Mouse (Mus musculus) stomach, postnatal 0 days (tissue): ENCODE data around the gene Msi2. TPM values are rescaled to one million over a fixed set of nuclear protein-coding genes. Genes with fewer than 3 reads are reported as not detected.

Experiments used
- ATAC-seq: fragments of 200-750 bp; cut with Nextera tagmentation; 2 replicates; pipeline ENCODE4 v1.8.0; 2017; ENCODE audit not compliant: low FRiP score, low TSS enrichment
- DNase-seq: peaks from one replicate; pipeline ENCODE4 v3.0.0-alpha.2; 2016; ENCODE audit warnings: low spot score
- H3K27ac ChIP-seq: fragments of 300-500 bp; sonication (generic); replicated peaks from 2 replicates; pipeline ENCODE4 v1.5.1; 2014; ENCODE audit warnings: mild to moderate bottlenecking, control low read depth
- H3K27me3 ChIP-seq: fragments of 300-500 bp; sonication (generic); 2 replicates; pipeline ENCODE4 v1.6.1; 2014; ENCODE audit warnings: low read length; ENCODE audit not compliant: control insufficient read depth, insufficient read depth
- H3K36me3 ChIP-seq: fragments of 300-500 bp; sonication (generic); 2 replicates; pipeline ENCODE4 v1.6.1; 2014; ENCODE audit warnings: low read length, mixed read lengths; ENCODE audit not compliant: control insufficient read depth, insufficient read depth
- H3K4me1 ChIP-seq: fragments of 300-500 bp; sonication (generic); replicated peaks from 2 replicates; pipeline ENCODE4 v1.6.1; 2014; ENCODE audit warnings: antibody characterized with exemption; ENCODE audit not compliant: control insufficient read depth, insufficient read depth
- H3K4me2 ChIP-seq: fragments of 300-500 bp; sonication (generic); replicated peaks from 2 replicates; pipeline ENCODE4 v1.6.1; 2014; ENCODE audit warnings: low read depth, mild to moderate bottlenecking, control low read depth, moderate library complexity
- H3K4me3 ChIP-seq: fragments of 300-500 bp; sonication (generic); 2 replicates; pipeline ENCODE4 v1.5.1; 2014; ENCODE audit warnings: low read depth, low read length, control low read depth
- H3K9ac ChIP-seq: fragments of 300-500 bp; sonication (generic); 2 replicates; pipeline ENCODE4 v1.6.1; 2014; ENCODE audit warnings: mild to moderate bottlenecking, low read length, control low read depth, mixed read lengths
- H3K9me3 ChIP-seq: fragments of 300-500 bp; sonication (generic); 2 replicates; pipeline ENCODE4 v1.6.1; 2016; ENCODE audit warnings: low read length; ENCODE audit not compliant: control insufficient read depth
- CTCF ChIP-seq: IDR thresholded peaks from 2 replicates; pipeline ENCODE4 v1.5.1; 2016; ENCODE audit warnings: antibody characterized with exemption, low read depth, mild to moderate bottlenecking, moderate library complexity
- EP300 ChIP-seq: optimal IDR thresholded peaks from 2 replicates; pipeline ENCODE3; 2016; ENCODE audit warnings: antibody characterized with exemption
- WGBS: fragments of 180-500 bp; shearing (Covaris S2); extraction: QIAGEN DNeasy Blood & Tissue Kit; methylation state at CpG from one replicate; pipeline ENCODE4 v1.1.7; 2014; 5-methylcytosine and 5-hydroxymethylcytosine counted together
- polyA plus RNA-seq: library from polyadenylated mRNA; unstranded; fragments of >200 nt; fragmentation: Nextera tagmentation; extraction: Ambion mirVana; gene quantifications from 2 replicates; pipeline ENCODE4 v1.2.1, GENCODE M21; 2015

Msi2 gene
- polyA plus RNA-seq, 1 experiment from 2014 or later: 6.7 TPM

GRCm38 (mm10) chr11:88720261-88721143 lies 2.2 kb upstream of the Msi2 start:
- no peaks in the 10 kb centered on the region for H3K27me3 ChIP-seq
- WGBS: 76% methylated on average over 13 of the region's 13 CpGs
- TF ChIP-seq CTCF: no peak
- no peak for TF ChIP-seq EP300

GRCm38 (mm10) chr11:88719601-88720000 lies 1.3 kb upstream of the Msi2 start:
- Histone ChIP-seq H3K9me3 (no peaks in the 10 kb centered on the region), H3K4me2 (no peak overlapping the region), H3K27me3 (no peaks in the 10 kb centered on the region), H3K9ac (no peak overlapping the region), H3K4me3 (no peak overlapping the region), H3K27ac (no peak overlapping the region), H3K36me3 (no peaks in the 10 kb centered on the region), H3K4me1 (0 out of 2 replicates have a peak, but pooled peaks cover 4% of the 10 kb centered on the region)
- no peak for TF ChIP-seq EP300
- no peak for TF ChIP-seq CTCF
- no peak for ATAC-seq
- no peak for DNase-seq
- WGBS: 64% methylated on average over 3 of the region's 3 CpGs

More at GRCm38 (mm10) chr11:88720261-88721143, 2.2 kb upstream of the Msi2 start:
- Histone ChIP-seq H3K9ac (no peak overlapping the region), H3K36me3 (no peaks in the 10 kb centered on the region), H3K27ac (no peak overlapping the region), H3K9me3 (no peaks in the 10 kb centered on the region), H3K4me1 (no peaks in the 10 kb centered on the region), H3K4me2 (no peak overlapping the region), H3K4me3 (no peak overlapping the region)
- DNase-seq: no peak
- no peak for ATAC-seq

- peak overlapping the region; percentile 90 for H3K27ac ChIP-seq
- peak; percentile 61 for DNase-seq
- WGBS: 9% methylated on average over 38 of the region's 38 CpGs
Measured at GRCm38 (mm10) chr11:88718766-88719595, 668 bp upstream of the Msi2 start.

GRCm38 (mm10) chr11:88717644-88718049 lies 666 bp downstream of the Msi2 start:
- H3K27me3 ChIP-seq: no peaks in the 10 kb centered on the region
- peak overlapping the region; percentile 98 for H3K9ac ChIP-seq
- TF ChIP-seq EP300: no peak
- no peak for TF ChIP-seq CTCF
- H3K36me3 ChIP-seq: no peaks in the 10 kb centered on the region
- WGBS: 1% methylated on average over 34 of the region's 38 CpGs
- DNase-seq (no peak), ATAC-seq (peak; percentile 41)
- no peaks in the 10 kb centered on the region for H3K9me3 ChIP-seq
- H3K27ac ChIP-seq: peak overlapping the region; percentile 96
- peak overlapping the region; percentile 93 for H3K4me3 ChIP-seq
- H3K4me1 ChIP-seq: 0 out of 2 replicates have a peak, but pooled peaks cover 4% of the 10 kb centered on the region
- peak overlapping the region; percentile 97 for H3K4me2 ChIP-seq

More at GRCm38 (mm10) chr11:88718766-88719595, 668 bp upstream of the Msi2 start:
- Histone ChIP-seq H3K4me2 (peak overlapping the region; percentile 97), H3K36me3 (no peaks in the 10 kb centered on the region), H3K4me3 (peak overlapping the region; percentile 93), H3K9ac (peak overlapping the region; percentile 98), H3K4me1 (0 out of 2 replicates have a peak, but pooled peaks cover 4% of the 10 kb centered on the region), H3K9me3 (no peaks in the 10 kb centered on the region), H3K27me3 (no peaks in the 10 kb centered on the region)
- TF ChIP-seq EP300: no peak
- TF ChIP-seq CTCF: no peak
- peak; percentile 38 for ATAC-seq

- TF ChIP-seq CTCF (no peak), EP300 (no peak)
- 0 out of 2 replicates have a peak, but pooled peaks cover under 1% of the 10 kb centered on the region for H3K36me3 ChIP-seq
- H3K9ac ChIP-seq: peak overlapping the region; percentile 98
- ATAC-seq (no peak), DNase-seq (peak; percentile 17)
- H3K4me1 ChIP-seq: 0 out of 2 replicates have a peak, but pooled peaks cover 4% of the 10 kb centered on the region
- no peaks in the 10 kb centered on the region for H3K27me3 ChIP-seq
- peak overlapping the region; percentile 96 for H3K27ac ChIP-seq
- H3K4me2 ChIP-seq: peak overlapping the region; percentile 97
- peak overlapping the region; percentile 93 for H3K4me3 ChIP-seq
- under 1% methylated on average over 19 of the region's 19 CpGs for WGBS
- no peaks in the 10 kb centered on the region for H3K9me3 ChIP-seq
Measured at GRCm38 (mm10) chr11:88717016-88717643, 1.2 kb downstream of the Msi2 start.
